Mouse (Mus musculus) layer of hippocampus, postnatal 10 days (tissue): ENCODE results near the gene Ric8a. TPM values are rescaled to one million over a fixed set of nuclear protein-coding genes. Genes with fewer than 3 reads are reported as not detected.
"Not testable (repeated sequence)": the region's sequence is repeated elsewhere in the genome, so short reads cannot be mapped to it uniquely, and the experiment has no call there.

Experiments
- DNase-seq, 2 experiments: peaks; one replicate each; pipeline ENCODE4 v3.0.0; 2021; ENCODE audit warnings: low spot score in 2 of 2
- total RNA-seq, 2 experiments: library from RNA; stranded (reverse); gene quantifications; 2 replicates each; pipeline ENCODE4 v1.2.3; 2021

The Ric8a gene
- total RNA-seq, 2 experiments from 2014 or later = 91.1 to 106 TPM

DNA sequence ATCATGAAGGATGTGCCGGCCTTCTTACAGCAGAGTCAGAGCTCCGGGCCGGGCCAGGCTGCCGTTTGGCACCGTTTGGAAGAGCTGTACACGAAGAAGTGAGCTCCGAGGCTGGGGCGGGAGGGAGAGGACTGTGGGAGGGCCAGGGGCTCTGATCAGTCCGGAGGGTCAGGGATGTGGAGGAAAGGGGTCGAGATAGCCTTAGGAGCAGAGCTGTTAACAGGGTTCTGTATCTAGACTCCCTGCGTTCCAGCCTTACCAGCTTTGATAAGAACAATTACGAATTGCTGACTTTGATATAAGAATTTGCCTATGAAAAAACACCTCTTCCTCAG is 25.7 kb downstream of the Ric8a start:
- DNase-seq = no peak

DNA sequence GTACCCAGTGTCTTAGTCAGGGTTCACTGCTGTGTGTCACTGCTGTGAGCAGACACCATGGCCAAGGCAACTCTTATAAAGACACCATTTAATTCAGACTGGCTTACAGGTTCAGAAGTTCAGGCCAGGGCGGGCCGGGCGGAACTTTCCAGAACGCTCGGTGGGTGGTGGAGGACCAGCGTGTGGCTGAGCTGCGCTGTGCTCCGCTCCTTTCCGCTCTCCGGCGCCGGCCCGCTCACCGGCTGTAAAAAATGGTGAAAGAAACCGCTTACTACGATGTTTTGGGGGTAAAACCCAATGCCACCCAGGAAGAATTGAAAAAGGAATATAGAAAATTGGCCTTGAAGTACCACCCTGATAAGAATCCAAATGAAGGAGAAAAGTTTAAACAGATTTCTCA is 33.9 kb downstream of the Ric8a start:
- DNase-seq = not testable (repeated sequence)

DNA sequence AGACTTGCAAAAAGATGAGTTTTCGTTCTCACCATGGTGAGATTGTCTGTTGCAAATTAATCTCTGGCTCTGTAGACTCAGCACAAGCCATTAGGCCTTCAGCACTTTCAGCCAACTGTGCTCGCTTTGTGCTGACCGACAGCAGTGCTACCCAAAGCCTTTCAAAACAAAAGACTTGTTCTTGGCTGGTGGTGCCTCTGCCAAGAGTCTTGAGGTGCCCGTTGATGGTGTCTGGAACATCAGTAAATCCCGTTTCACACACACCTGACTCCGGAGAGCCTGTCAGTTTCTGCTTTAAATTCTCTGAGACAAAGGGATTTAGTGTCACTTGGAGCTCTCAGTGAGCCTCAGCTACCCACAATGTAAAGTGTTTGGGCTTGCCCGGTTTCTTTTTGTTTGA is 37.3 kb downstream of the Ric8a start:
- no peak for DNase-seq

DNA sequence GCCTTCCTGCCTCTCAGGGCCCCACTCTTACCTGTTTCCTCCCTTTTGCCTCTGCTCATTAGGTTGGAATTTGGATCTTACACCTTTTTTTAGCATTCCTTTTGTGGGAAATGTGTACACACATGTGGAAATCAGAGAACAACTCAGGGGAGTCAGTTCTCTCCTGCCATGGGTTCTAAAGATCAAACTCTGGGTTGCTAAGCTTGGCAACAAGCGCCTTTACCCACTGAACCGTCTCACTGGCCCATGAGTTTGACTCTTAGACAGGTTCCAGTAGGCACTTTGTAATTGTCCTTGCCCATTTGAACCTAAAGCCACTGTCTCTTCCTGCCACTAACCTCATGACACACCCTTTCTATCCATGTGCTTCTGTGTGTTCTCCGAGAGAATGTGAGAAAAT is 37.9 kb downstream of the Ric8a start:
- no peak for DNase-seq

DNA sequence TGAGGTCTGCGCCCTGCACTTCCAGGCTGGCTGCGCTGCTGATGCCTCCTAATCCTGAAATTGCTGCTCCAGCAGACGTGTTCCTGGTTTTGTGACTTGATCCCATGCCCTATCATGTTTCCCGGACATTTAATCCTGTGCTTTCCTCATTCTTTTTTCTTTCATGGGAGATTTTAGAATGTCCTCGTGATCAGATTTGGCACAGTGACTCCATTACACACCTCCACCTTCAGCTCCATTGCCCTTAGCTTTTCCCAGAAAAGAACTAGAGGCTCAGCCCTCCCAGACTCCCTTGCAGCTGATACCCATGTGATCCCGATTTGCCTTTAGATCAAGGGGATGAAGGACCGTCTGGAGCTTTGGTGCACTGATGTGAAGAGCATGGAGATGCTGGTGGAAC is 41.1 kb downstream of the Ric8a start:
- DNase-seq = no peak

DNA sequence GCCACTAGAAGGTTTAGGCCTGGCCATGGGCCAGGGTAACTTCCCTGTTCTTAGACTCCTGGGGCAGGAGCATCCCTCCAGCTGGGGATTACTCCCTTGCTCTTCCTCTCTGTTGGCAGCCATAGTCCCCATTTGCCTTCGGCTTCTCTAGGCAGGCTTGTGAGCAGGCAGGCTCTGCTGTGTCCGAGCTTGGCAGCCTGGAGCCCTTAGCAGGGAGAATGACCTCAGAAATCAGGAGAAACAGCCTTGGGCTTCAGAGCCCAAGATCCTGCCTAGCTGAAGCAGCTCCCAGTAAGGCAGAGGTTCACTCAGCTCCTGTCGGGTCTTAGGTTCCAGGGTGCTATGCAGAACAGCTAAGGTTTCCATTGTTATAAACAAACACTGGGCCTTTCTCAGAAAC is 42.4 kb downstream of the Ric8a start:
- DNase-seq = no peak

DNA sequence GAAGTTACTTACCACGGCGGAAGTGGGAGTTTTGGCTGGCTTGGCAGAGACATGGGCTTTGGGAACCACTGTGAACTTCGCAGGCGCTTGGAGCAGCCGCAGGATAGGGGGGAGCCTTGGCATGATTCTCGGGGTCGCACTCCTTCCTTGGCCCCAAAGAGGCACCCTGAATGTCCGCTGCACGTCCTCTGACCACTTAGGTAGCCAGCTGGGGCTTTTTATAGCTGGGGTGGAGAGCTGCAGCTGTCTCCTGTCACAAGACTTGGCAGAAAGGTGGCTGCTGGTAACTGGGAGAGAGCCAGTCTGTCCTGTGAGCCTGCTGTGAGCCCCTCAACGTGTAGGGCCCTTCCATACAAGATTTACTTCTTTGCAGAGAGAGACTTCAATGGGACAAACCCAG is 43.5 kb downstream of the Ric8a start, which contains the start of gene Cox8b:
Gene Cox8b, minus strand, starts transcription at position 227 of the 400 bp plus-strand sequence.
- no peak for DNase-seq

DNA sequence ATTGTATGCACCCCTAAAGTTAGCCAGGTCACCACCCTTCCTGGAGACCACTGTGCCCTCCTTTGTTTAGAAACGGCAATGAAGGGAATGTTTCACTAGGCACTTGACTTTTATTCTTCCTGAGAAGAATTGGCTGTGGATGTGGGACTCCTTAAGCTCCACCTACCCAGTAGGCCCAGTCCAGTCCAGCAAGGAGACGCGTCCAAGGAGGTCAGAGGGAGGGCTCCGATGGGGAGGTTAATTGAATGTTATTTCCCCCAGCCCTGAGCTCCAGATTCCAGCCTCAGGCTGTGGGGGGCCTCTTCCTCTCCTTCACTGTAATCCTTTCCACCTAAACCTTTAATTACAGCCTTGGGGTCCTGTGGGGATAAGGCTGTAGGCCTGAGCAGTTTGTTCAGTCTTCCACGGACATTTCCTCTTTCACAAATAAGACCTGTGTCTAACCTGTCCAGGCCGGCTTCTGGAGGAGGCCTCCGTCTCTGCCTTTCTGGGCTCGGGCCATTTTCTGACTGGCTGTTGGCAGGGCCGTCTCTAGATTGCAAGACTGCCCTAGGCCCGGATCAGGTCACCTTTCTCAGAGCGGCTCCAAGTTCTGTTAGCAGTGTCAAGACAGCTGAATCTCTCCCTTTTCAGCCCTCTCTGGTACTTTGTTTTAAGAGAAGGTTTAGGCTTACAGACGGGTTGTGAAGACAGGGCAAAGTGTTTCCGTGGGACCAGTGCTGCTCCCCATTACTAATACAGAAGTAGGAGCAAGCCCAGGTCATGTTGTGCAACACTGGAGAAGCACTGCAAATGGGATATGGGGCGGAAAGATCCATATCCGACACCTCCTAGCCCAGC is 45.5 kb downstream of the Ric8a start:
- no peak for DNase-seq

DNA sequence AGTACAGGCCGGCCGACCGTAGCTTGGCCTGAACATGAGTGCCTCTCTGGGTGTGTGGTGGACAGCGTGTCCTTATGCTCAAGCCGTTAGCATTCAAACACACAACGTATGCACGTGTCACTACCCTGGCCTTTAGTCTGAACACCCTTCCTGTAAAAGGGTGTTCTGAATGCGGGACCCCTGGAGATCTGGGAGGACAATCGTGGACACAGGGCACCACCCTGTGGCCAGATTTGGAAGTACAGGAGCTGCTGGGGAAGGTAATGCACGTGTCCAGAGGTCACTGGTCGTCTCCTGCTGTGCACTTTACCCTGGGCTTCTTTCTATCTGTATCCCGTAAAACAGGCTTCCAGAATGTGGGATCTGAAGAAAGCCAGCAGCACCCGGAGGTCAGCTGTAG is 46.5 kb downstream of the Ric8a start:
- peak; percentile 87 to 90 for DNase-seq

DNA sequence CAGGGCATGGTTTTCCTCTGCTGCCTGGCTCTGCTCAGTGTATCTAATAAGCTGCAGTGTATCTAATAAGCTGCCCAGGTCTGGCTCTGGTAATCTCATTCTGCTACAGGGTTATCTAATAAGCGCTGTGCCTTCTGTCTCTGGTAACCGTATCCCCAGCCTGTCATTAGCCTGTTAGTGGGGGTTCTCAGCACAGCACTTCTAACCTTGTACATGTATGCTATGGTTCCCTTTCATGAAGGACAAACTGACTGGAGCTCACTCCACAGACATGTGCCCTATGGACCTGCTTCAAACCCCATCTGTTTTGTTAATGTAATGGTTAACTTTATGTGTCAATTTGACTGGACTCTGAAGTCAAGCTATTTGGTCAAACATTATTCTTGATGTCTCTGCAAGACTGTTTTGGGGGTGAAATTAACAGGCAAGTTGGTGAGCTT is 48.9 kb downstream of the Ric8a start:
- no peak for DNase-seq

DNA sequence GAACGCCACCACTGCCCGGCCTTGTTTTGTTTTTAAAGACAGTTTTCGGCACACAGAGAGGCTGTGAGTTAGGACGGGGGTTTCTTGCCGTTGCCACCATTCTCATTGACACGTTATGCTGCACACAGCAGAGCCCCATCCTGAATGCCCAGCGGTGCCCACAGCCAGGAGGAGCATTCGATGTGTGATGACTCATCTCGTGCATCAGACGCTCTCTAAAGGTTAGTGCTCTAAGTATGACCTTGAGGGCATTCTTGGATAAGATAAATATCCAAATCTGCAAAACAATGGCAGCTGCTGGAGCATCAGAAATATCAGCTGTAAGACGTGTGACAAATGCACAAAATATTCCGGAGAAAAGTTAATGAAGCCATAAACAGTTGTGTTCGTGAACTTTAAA is 50.4 kb downstream of the Ric8a start:
- DNase-seq = no peak

DNA sequence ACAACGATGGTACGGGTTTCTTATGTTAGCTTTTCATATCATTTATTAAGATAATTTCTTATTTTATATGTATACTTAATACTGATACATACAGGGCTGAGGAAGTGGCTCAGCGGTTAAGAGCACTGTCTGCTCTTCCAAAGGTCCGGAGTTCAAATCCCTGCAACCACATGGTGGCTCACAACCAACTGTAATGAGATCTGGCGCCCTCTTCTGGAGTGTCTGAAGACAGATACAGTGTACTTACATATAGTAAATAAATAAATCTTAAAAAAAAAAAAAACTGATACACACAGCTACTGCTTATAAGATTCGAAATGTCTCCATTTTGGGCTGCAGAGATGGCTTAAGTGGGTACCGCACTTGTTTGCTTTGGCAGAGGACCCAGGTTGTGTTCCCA is 50.9 kb downstream of the Ric8a start:
- DNase-seq = no peak

DNA sequence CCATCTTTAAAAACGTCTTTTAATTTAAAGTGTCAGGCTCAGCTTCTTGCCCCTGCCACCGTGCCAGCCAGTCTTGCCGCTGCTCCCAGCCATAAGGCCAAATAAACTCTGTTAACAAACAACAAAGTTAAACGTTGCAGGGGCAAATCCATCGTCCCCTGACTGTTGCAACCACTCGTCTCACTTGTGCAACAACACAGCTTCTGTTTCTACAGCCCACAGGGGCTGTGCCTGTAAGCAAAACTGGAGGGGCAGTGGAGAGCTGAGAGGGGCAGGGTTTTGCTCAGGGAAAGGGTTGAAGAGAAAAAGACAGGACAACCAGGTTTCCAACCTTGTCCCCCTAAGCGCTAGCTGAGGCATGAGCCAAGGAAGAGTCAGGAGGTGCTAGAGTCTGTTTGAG is 51.4 kb downstream of the Ric8a start:
- no peak for DNase-seq

DNA sequence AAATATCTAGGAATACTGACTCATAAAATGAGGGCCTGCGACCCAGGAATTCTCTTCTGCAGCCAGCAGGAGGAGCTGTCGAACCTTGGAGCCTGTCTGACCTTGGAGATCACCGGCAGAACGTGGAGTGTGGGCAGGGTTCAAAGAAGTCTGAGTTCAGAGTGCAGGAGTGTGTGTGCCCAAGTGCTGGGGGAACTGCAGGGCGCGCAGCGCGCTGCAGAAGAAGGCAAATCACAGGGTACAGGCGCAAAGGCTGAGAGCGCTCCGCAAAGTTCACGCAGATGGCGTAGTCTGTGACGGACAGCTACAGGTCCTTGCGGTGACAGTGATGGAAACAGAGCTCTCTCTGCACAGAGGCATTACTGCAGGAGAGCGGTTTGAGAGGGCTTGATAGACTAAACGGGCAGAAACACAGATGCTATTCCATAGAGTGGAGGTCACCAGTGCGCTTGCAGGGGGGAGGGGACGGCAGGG is 51.9 kb downstream of the Ric8a start:
- peak; percentile 67 to 80 for DNase-seq

DNA sequence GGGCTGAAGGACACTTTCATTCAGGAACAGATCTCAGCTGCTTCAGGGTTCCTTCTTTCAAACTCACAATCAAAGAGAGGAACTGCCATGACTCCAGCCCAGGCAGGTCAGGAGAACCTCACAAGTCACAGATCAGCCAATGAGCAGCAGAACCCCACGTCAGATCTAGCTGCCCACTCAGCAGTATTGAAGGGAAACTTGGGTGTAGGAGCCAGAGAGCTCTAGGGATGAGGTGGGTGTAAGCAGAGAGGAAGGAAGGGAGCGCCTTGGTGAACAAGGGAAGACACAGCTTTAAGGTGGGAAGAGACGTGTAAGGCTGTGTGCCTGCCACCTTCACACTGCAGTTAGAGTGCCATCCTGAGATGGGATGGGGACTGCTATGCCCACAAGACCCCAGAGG is 55.5 kb downstream of the Ric8a start:
- DNase-seq = no peak

DNA sequence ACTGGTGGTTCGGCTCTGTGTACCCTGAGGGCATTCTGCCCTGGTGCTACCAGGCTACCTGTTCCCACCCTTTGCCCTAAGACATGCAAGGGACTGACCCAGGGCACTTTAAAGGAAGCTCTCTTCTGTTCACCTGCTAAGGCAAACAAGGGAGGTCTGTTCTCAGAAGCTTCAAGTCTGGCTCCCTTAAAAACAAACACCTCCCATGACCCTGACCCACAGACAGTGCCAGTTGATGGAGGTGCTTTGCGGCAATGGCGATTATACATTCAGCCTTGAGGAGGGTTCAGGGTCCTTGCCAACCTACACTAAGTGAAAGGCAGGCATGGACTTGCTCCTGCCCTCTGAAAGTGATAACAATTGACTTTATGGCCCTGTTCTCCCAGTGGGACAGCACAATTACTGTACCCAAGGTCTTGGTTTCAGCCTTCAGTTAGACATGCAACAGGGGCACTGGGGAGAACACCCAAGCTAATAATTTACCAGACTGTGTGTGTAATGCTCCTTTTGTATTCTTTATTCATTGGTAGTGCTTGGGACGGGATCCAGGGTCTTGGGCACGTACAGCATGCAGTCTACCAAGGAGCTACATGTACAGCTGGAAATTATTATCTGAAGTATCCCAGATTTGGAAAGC is 56.2 kb downstream of the Ric8a start:
- no peak for DNase-seq

Other genes with a start within 250 kb of the Ric8a start
- not detected for gene Olfr61, start 228.0 kb upstream of the Ric8a start, total RNA-seq
- not detected for gene Olfr53, start 210.5 kb upstream of the Ric8a start, total RNA-seq
- under 1 TPM; 0.09 to 0.14 TPM for gene Olfr539, start 197.0 kb upstream of the Ric8a start, total RNA-seq
- under 1 TPM in 1 of 2 experiments, not detected in 1; 0.11 TPM for gene Olfr45, start 175.0 kb upstream of the Ric8a start, total RNA-seq
- gene Olfr541, start 159.7 kb upstream of the Ric8a start, total RNA-seq = not detected
- gene Cyp2e1, start 93.2 kb upstream of the Ric8a start, total RNA-seq = not detected
- not detected for gene Syce1, start 69.1 kb upstream of the Ric8a start, total RNA-seq
- 1 to 10 TPM; 8.5 to 9.3 TPM for gene Zfp941, start 34.8 kb upstream of the Ric8a start, total RNA-seq
- 1 to 10 TPM in 1 of 2 experiments, not detected in 1; 1.2 TPM for gene Urah, start 21.9 kb upstream of the Ric8a start, total RNA-seq
- not detected for gene Scgb1c1, start 11.4 kb upstream of the Ric8a start, total RNA-seq
- not detected for gene Odf3, start 9.2 kb upstream of the Ric8a start, total RNA-seq
- gene Gm45785, start 626 bp upstream of the Ric8a start, total RNA-seq = under 1 TPM; 0.40 to 0.73 TPM
- gene Bet1l, start 620 bp downstream of the Ric8a start, total RNA-seq = 10 to 100 TPM; 27.2 to 28.1 TPM
- gene Psmd13, start 25.0 kb downstream of the Ric8a start, total RNA-seq = 100 to 1,000 TPM; 151 to 155 TPM
- gene Sirt3, start 25.4 kb downstream of the Ric8a start, total RNA-seq = 10 to 100 TPM; 46.0 to 48.6 TPM
- not detected for gene Cox8b, start 43.5 kb downstream of the Ric8a start, total RNA-seq
- gene Nlrp6, start 63.9 kb downstream of the Ric8a start, total RNA-seq = under 1 TPM; 0.27 to 0.53 TPM
- 1 to 10 TPM; 4.2 to 5.0 TPM for gene Pgghg, start 84.4 kb downstream of the Ric8a start, total RNA-seq
- not detected for gene Ifitm5, start 93.3 kb downstream of the Ric8a start, total RNA-seq
- not detected for gene Gm45717, start 99.0 kb downstream of the Ric8a start, total RNA-seq
- 10 to 100 TPM; 20.3 to 27.0 TPM for gene Ifitm2, start 99.0 kb downstream of the Ric8a start, total RNA-seq
- 1 to 10 TPM; 3.6 to 5.5 TPM for gene Ifitm1, start 110.3 kb downstream of the Ric8a start, total RNA-seq
- gene Ifitm3, start 153.8 kb downstream of the Ric8a start, total RNA-seq = 10 to 100 TPM; 13.0 TPM
- not detected for gene Ifitm6, start 161.0 kb downstream of the Ric8a start, total RNA-seq
- not detected for gene Gm17387, start 172.2 kb downstream of the Ric8a start, total RNA-seq
- gene B4galnt4, start 204.1 kb downstream of the Ric8a start, total RNA-seq = 100 to 1,000 TPM; 103 to 123 TPM
- not detected for gene Pkp3, start 221.3 kb downstream of the Ric8a start, total RNA-seq
- 1 to 10 TPM; 2.1 to 2.5 TPM for gene Sigirr, start 243.6 kb downstream of the Ric8a start, total RNA-seq